Mouse (Mus musculus) right cerebral cortex, adult 18-20 months (tissue): ENCODE data around the gene Wdr73.
A peak's percentile ranks its signal among the peaks of the same experiment; 100 is the strongest.
"Not testable (repeated sequence)": the region's sequence is repeated elsewhere in the genome, so short reads cannot be mapped to it uniquely, and the experiment has no call there.

ENCODE experiments used
- DNase-seq: peaks from one replicate; pipeline ENCODE4 v3.0.0; 2022; ENCODE audit warnings: mixed read lengths

Gene Wdr73

GRCm38 (mm10) chr7:80900944-80901501, at the start of gene Wdr73:
Gene Wdr73 (minus strand): TSS chr7:80901269.
- DNase-seq: peak; percentile 92

DNA sequence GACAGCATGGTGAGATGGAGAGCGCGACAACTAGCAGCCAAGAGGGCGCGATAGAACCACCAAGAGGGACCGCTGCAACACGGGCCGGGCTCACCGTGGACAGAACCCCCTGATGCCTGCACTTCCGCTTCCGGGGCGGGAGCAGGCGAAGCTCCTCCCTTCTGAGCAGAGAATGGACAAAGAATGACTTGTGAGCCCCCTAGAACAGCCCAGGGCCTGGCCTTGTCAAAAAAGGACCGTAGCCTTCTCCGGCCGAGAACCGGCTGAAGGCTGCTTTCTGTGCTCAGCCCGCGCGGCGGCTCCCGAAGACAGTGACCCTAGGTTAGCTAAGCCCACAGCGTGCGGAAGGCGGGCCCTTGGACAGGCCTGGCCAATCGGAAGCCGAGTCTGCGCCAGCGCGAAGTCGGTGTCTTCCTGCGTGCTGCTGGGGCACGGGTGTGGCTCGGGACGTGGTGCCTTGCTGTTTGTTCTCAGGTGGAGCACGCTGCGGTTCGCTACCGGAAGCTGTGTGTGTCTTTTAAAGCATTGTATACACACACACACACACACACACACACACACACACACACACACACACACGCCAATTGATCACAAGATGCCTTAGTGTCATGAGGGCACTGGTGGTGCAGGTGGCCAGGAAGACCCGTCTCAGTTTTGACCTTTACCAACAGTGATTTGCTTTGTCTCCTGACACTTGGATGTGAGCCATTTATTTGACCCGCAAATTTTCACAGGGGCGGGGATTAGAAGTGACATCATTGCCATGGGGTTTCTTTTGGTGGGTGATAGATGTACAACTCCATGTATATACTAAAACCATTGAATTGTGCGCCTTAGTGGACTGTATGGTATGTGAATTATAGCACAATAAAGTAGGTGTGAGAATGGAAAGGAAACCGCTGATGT, 46.6 kb upstream of the Wdr73 start, which contains the start of gene Sec11a:
Sec11a (minus strand) TSS at position 336 of the 906 bp plus-strand sequence.
- DNase-seq: peak; percentile 96

GRCm38 (mm10) chr7:80939808-80940207, 38.7 kb upstream of the Wdr73 start:
- DNase-seq: no peak

GRCm38 (mm10) chr7:80937304-80937666, 36.2 kb upstream of the Wdr73 start:
- DNase-seq: not testable (repeated sequence)

GRCm38 (mm10) chr7:80936617-80937303, 35.7 kb upstream of the Wdr73 start:
- DNase-seq: not testable (repeated sequence)

DNA sequence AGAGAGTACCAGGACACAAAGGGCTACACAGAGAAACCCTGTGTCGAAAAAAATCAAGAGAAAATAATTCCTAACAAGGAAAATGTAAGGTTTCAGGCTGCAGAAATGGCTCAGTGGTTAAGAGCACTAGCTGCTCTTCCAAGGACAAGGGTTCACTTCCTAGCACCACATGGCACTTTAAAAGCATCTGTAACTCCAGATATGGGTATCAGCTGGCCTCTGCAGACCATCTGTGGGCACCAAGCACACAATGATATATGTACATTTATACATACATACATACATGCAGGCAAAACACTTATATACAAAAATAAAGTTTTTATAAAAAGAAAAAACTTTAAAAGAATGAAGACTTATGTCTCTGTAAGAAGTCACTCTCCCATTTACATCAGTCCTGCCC, 34.8 kb upstream of the Wdr73 start:
- no peak for DNase-seq

GRCm38 (mm10) chr7:80932777-80933176, 31.7 kb upstream of the Wdr73 start:
- no peak for DNase-seq

DNA sequence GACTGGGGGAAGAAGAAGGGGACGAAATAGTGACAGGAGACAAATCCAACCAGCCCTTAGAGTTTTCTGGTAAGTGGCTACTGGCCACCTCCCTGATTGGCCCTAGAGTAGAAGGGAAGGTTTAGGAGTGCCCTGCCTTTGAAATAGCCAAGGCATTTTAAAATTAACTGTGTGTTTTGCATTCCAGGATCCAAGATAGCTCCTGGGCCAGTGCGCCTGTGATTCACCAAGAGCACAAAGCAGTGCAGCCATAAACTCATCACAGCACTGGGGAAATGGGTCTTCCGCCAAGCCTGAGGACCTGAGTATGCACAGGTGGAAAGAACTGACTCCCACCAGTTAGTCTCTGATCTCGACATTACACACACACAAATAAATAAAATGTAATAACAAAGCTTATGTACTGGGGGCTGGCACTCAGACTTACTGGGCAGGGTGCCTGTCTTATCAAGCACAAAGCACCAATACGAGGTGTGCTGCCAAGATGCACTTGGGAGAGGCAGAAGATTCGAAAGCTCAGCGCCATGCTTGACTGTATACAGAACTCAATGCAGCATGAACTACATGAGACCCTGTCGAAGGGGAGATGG, 30.6 kb upstream of the Wdr73 start:
- peak; percentile 32 for DNase-seq

DNA sequence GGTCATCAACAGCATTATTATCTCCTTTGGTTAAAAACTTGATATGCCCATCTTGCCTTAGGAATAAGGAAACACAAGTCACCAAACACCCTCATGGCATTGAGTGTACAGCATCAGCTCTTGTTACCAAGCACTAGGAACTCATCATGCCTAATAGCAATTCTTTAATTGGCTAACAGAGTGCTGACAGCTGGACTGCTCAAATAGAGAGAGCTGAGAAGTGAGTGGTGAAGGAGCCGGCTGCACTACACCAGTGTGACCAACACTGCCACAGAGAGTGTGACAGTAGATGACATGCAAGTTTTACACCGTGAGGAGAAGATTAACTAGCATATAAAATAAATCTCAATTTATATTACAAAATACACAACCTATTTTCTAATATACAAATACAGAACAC, 22.1 kb upstream of the Wdr73 start:
- no peak for DNase-seq

DNA sequence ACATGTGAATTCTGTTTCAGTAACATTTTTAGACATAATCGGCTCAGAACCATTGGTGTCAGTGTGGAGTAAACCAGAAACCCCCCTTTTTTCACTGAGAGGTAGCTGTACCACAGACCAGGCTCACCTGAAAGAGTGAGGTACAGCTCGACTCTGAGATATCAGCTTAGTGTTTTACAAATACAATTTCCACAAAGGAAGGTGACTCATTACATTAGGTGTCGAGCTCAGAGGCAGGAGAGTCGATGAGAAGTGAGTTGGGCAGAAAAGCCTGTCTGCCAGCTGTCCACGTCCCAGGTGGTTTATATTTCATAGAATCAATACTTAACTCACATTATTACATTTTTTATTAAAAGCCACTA, 18.6 kb upstream of the Wdr73 start:
- DNase-seq: no peak

- DNase-seq: no peak
Measured at GRCm38 (mm10) chr7:80918982-80919646, 18.0 kb upstream of the Wdr73 start.

DNA sequence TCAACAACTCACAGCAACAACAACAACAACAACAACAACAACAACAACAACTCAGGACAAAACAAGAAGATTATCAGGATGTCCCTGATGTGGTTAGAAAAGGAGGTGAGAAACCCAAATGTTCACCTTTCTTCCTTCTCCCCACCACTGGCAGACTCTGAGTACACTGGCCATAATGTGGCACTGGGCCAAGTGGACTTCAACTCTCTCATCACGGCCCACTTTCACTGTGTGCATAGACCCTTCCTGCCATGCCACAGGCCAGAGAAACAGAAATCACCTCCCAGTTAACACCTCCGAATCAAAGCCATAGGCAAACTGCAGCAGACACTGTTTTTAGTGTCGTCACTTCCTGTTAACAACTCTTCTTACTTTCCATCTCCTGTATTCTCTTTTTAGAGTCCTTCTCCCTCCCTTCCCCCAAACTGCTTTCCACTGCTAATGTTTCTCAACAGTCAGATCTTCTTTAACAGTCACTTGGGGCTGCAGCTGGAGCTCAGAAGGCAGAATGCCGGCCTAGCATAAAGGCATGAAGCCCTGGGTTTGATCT, 16.9 kb upstream of the Wdr73 start:
- no peak for DNase-seq

- DNase-seq: no peak
Measured at GRCm38 (mm10) chr7:80912496-80912895, 11.4 kb upstream of the Wdr73 start.

DNA sequence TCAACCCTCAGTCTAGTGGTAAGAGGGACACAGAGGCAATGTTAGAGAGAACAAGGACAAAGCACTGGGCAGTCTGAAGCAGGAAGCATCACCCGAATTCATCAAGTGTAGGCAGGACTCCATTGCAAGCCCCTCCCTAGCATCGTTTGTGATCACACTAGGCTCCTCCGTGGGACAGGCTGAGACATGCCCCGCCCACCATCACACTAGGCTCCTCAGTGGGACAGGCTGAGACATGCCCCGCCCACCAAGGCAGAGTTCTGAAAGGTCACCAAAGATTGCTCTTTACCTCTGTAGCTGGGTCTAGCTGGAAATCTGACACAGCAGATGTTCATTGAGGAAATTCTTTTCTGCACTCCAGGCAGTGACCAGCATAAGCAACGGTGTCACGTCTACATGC, 10.0 kb upstream of the Wdr73 start:
- DNase-seq: no peak

- peak; percentile 67 for DNase-seq
Measured at GRCm38 (mm10) chr7:80904921-80905515, 3.9 kb upstream of the Wdr73 start, which contains the start of gene Nmb. Gene Nmb (minus strand): TSS chr7:80905076.

- no peak for DNase-seq
Measured at GRCm38 (mm10) chr7:80903625-80904422, 2.8 kb upstream of the Wdr73 start.

- DNase-seq: no peak
Measured at GRCm38 (mm10) chr7:80901541-80902274, 639 bp upstream of the Wdr73 start.

DNA sequence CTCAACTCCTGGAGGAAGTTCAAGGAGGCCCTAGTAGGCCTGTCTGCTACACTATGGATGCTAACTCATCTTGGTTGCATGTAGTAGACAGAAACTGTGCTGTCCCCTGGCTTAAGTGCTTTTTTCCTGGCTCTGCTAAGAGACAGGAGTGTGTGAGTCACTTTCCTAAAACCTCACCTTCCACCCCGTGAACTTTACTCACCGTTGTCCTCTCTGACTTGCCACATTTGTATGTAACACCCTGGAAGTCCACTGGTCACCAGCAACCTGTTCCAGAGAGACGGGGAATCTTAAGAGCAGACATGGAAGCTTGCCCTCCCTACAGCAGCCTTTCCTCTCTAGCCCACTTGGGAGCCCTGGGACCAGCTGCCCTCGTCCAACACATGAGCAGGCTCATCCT, 3.3 kb downstream of the Wdr73 start:
- no peak for DNase-seq

- peak; percentile 57 for DNase-seq
Measured at GRCm38 (mm10) chr7:80897134-80897533, 3.9 kb downstream of the Wdr73 start.

DNA sequence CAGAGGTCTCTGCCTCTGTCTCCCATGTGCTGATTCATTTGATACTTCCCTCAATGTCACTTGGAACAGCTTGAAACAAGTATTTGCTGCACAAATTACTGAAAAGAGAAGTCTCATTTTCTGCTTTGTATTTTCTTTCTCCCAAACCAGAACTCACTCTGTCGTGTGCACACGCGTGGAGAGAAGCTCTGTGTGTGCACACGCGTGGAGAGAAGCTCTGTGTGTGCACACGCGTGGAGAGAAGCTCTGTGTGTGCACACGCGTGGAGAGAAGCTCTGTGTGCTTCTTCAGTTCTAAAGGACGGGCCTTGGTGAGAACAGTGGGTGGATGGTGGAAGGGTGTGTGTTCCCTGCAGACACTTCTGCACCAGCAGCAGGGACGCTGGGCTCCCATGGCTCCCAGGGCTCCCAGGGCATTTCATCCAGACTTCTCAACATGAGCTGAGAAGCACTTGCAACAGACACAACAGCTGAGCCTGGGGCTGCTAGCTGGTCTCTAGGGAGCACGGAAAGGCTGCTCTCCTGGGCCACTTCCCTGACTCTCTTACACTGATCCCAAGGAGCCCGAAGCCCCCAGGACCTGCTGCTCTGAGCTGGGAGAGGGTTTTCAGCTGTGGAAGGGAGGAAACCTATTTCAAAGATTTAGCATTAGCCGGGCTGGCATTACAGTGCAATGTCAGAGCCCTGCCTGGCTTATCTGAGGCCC, 6.1 kb downstream of the Wdr73 start:
- DNase-seq: no peak
